8 mouse cellular contexts compared by ENCODE assay signal in the genomic region with DNA sequence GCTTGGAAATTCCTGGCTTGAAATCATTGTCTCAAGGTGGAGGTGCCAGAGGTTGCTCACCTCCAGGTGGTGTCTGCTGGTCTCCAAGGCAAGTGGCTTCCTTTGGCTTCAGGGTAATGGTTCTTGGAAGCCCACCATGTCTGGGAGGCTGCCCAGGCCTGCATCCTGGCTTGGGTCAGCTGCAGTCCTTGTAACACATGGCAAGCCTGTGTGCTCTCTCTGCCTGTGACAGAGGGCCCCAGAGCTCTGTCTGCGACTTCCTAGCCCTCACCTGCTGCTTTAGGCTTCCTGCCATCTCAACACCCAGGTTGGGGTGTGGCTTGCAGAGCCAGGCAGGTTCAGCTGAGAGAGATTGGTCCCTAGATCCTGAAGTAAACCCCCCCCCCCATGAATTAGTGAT. TPM values are rescaled to one million over a fixed set of nuclear protein-coding genes. Genes with fewer than 3 reads are reported as not detected.
A peak's percentile ranks its signal among the peaks of the same experiment; 100 is the strongest.
DNase-seq lines count a peak whose midpoint lies in the region; ATAC-seq and TF ChIP-seq lines count a peak whose summit lies in the region.

No protein-coding gene starts in this region.

- DNase-seq in cerebellum, adult 2 months: peak; percentile 51 to 71
- DNase-seq in cerebellum, adult 8-10 months: no peak
- no peak for DNase-seq in testis, postnatal 14 days (ENCODE audit: low spot score)
- DNase-seq in limb, embryonic 14.5 days (ENCODE audit: low spot score): no peak
- peak; percentile 45 for DNase-seq in thymus, postnatal 14 days
- no peak for DNase-seq in urinary bladder, postnatal 10 days (ENCODE audit: low spot score)
- no peak for DNase-seq in T-cell, adult 2 months (ENCODE audit: low spot score)

- H3K9me3 ChIP-seq in limb, embryonic 14.5 days (ENCODE audit: control insufficient read depth, low read length): no peaks in the 10 kb centered on the region

- 0% methylated on average over 1 of the region's 1 CpGs for WGBS in cerebellum, adult 2 months
- 40% methylated on average over 1 of the region's 1 CpGs for WGBS in limb, embryonic 14.5 days

- no peak for ATAC-seq in limb, embryonic 14.5 days (ENCODE audit: low FRiP score, low read depth)

- peaks cover 19% of the 10 kb centered on the region for H3K4me1 ChIP-seq in cerebellum, adult 2 months (ENCODE audit: control insufficient read depth, insufficient read depth, low read length)
- H3K4me1 ChIP-seq in testis, adult 2 months (ENCODE audit: control insufficient read depth, insufficient read depth, low read length): peaks cover 23% of the 10 kb centered on the region
- peaks cover 22% of the 10 kb centered on the region for H3K4me1 ChIP-seq in limb, embryonic 14.5 days (ENCODE audit: control insufficient read depth, insufficient read depth, low read length)

- no peaks in the 10 kb centered on the region; the same call in none of the 2 replicates for H3K36me3 ChIP-seq in testis, adult 2 months (ENCODE audit: control insufficient read depth, insufficient read depth, low read length)
- peaks cover 38% of the 10 kb centered on the region for H3K36me3 ChIP-seq in limb, embryonic 14.5 days (ENCODE audit: control insufficient read depth, insufficient read depth, low read length)

- H3K4me2 ChIP-seq in limb, embryonic 14.5 days (replicated peaks; ENCODE audit: low read depth, low read length, severe bottlenecking): peak overlapping the region; percentile 95

- H3K4me3 ChIP-seq in cerebellum, adult 2 months (replicated peaks; ENCODE audit: insufficient read depth, low read depth, low read length): peak overlapping the region; percentile 83
- peak overlapping the region; percentile 79 for H3K4me3 ChIP-seq in testis, adult 2 months (ENCODE audit: control insufficient read depth, low read depth, low read length)
- H3K4me3 ChIP-seq in limb, embryonic 14.5 days (replicated peaks; ENCODE audit: low read length): peak overlapping the region; percentile 90

- peak overlapping the region; percentile 24 for H3K27ac ChIP-seq in cerebellum, adult 2 months (ENCODE audit: insufficient read depth, low read length)
- no peak overlapping the region for H3K27ac ChIP-seq in testis, adult 2 months (ENCODE audit: control insufficient read depth, insufficient read depth, low read depth, low read length)
- no peak overlapping the region for H3K27ac ChIP-seq in limb, embryonic 14.5 days (replicated peaks; ENCODE audit: low read depth, low read length)

- TF ChIP-seq CTCF in cerebellum, adult 2 months (IDR thresholded peaks at IDR 0.05; ENCODE audit: borderline replicate concordance, insufficient read depth, low read depth, low read length): no peak
- TF ChIP-seq CTCF in testis, adult 2 months (IDR thresholded peaks at IDR 0.05; ENCODE audit: control insufficient read depth, insufficient read depth, insufficient replicate concordance, low read depth, low read length): no peak

- H3K9ac ChIP-seq in limb, embryonic 14.5 days (ENCODE audit: low read depth, low read length, severe bottlenecking): peak overlapping the region; percentile 78

- no peak for TF ChIP-seq POLR2A in cerebellum, adult 2 months (IDR thresholded peaks at IDR 0.05; ENCODE audit: borderline replicate concordance, insufficient read depth, low read length)
- TF ChIP-seq POLR2A in testis, adult 2 months (IDR thresholded peaks at IDR 0.05; ENCODE audit: control insufficient read depth, low read depth, low read length): no peak
- no peak for TF ChIP-seq POLR2A in limb, embryonic 14.5 days (IDR thresholded peaks at IDR 0.05; ENCODE audit: borderline replicate concordance, extremely low read depth, insufficient read depth, insufficient read length)

- H3K27me3 ChIP-seq in cerebellum, adult 2 months (ENCODE audit: control insufficient read depth, insufficient read depth, low read length): no peaks in the 10 kb centered on the region
- H3K27me3 ChIP-seq in testis, adult 2 months (ENCODE audit: control insufficient read depth, insufficient read depth, low read length): no peaks in the 10 kb centered on the region
- no peaks in the 10 kb centered on the region for H3K27me3 ChIP-seq in limb, embryonic 14.5 days (ENCODE audit: control insufficient read depth, insufficient read depth, low read length)

RNA-seq across cellular contexts. Expression of gene Stk11, which starts 2.1 kb away (rescaled TPM):
- polyA plus RNA-seq in cerebellum, adult 2 months (2012; rRNA removed): 110 and 112 TPM in 2 replicates
- 215 and 222 TPM in 2 replicates for polyA plus RNA-seq in testis, adult 2 months (2012; rRNA removed)
- 133 and 147 TPM in 2 replicates for polyA plus RNA-seq in limb, embryonic 14.5 days (2012; rRNA removed)
- polyA plus RNA-seq in limb, embryonic 14.5 days (2014; fragmentation: Nextera tagmentation; extraction: Ambion mirVana): 30.1 and 32.4 TPM in 2 replicates

RNA-seq across cellular contexts. Expression of gene Sbno2, which starts 12.4 kb away (rescaled TPM):
- 25.4 and 28.9 TPM in 2 replicates for polyA plus RNA-seq in cerebellum, adult 2 months (2012; rRNA removed)
- polyA plus RNA-seq in testis, adult 2 months (2012; rRNA removed): 13.9 and 14.0 TPM in 2 replicates
- polyA plus RNA-seq in limb, embryonic 14.5 days (2012; rRNA removed): 24.9 and 29.5 TPM in 2 replicates
- polyA plus RNA-seq in limb, embryonic 14.5 days (2014; fragmentation: Nextera tagmentation; extraction: Ambion mirVana): 15.3 and 16.8 TPM in 2 replicates

RNA-seq across cellular contexts. Expression of gene Atp5d, which starts 20.7 kb away (rescaled TPM):
- polyA plus RNA-seq in cerebellum, adult 2 months (2012; rRNA removed): 736 and 758 TPM in 2 replicates
- polyA plus RNA-seq in testis, adult 2 months (2012; rRNA removed): 241 and 347 TPM in 2 replicates
- 449 and 577 TPM in 2 replicates for polyA plus RNA-seq in limb, embryonic 14.5 days (2012; rRNA removed)
- polyA plus RNA-seq in limb, embryonic 14.5 days (2014; fragmentation: Nextera tagmentation; extraction: Ambion mirVana): 477 TPM in 2 replicates

RNA-seq across cellular contexts. Expression of gene Cbarp, which starts 22.9 kb away (rescaled TPM):
- 147 and 151 TPM in 2 replicates for polyA plus RNA-seq in cerebellum, adult 2 months (2012; rRNA removed)
- 3.8 and 5.1 TPM in 2 replicates for polyA plus RNA-seq in testis, adult 2 months (2012; rRNA removed)
- polyA plus RNA-seq in limb, embryonic 14.5 days (2012; rRNA removed): 28.9 and 36.0 TPM in 2 replicates
- polyA plus RNA-seq in limb, embryonic 14.5 days (2014; fragmentation: Nextera tagmentation; extraction: Ambion mirVana): 7.5 and 9.3 TPM in 2 replicates

RNA-seq across cellular contexts. Expression of gene Midn, which starts 30.3 kb away (rescaled TPM):
- 26.1 and 26.5 TPM in 2 replicates for polyA plus RNA-seq in cerebellum, adult 2 months (2012; rRNA removed)
- 70.1 and 79.2 TPM in 2 replicates for polyA plus RNA-seq in testis, adult 2 months (2012; rRNA removed)
- polyA plus RNA-seq in limb, embryonic 14.5 days (2012; rRNA removed): 108 and 161 TPM in 2 replicates
- 33.4 and 39.6 TPM in 2 replicates for polyA plus RNA-seq in limb, embryonic 14.5 days (2014; fragmentation: Nextera tagmentation; extraction: Ambion mirVana)

Comparison
In these comparisons a context has a peak if more than half of its experiments do, and no peak if none do; other contexts are left out.
1. DNase-seq: peak in cerebellum, adult 2 months (2 of 2) and thymus, postnatal 14 days (single experiment); none in cerebellum, adult 8-10 months (single experiment), testis, postnatal 14 days (single experiment), limb, embryonic 14.5 days (single experiment), urinary bladder, postnatal 10 days (single experiment) and T-cell, adult 2 months (single experiment).
2. Peak in every context shown above with its lines, with median percentiles within 50 percentile points of each other: H3K4me3 ChIP-seq.